Mouse (Mus musculus) forebrain, embryonic 11.5 days (tissue): ENCODE measurements around the gene Nacc1. TPM values are rescaled to one million over a fixed set of nuclear protein-coding genes. Genes with fewer than 3 reads are reported as not detected.

ENCODE experiments used
- ATAC-seq: fragments of 200-750 bp; cut with Nextera tagmentation; replicated peaks from 2 replicates; pipeline ENCODE4 v1.8.0; 2017; ENCODE audit warnings: moderate TSS enrichment; ENCODE audit not compliant: low FRiP score
- DNase-seq: peaks from one replicate; pipeline ENCODE4 v3.0.0-alpha.2; 2017; ENCODE audit warnings: low spot score
- H3K27ac ChIP-seq: fragments of 300-500 bp; sonication (generic); 2 replicates; pipeline ENCODE4 v1.5.1; 2014; ENCODE audit warnings: low read depth, low read length
- H3K27me3 ChIP-seq: fragments of 300-500 bp; sonication (generic); 2 replicates; pipeline ENCODE4 v1.6.1; 2014; ENCODE audit warnings: mild to moderate bottlenecking, low read length, mixed read lengths; ENCODE audit not compliant: control insufficient read depth, insufficient read depth
- H3K36me3 ChIP-seq: fragments of 300-500 bp; sonication (generic); 2 replicates; pipeline ENCODE4 v1.6.1; 2014; ENCODE audit warnings: mild to moderate bottlenecking, low read length, moderate library complexity, mixed read lengths; ENCODE audit not compliant: control insufficient read depth, insufficient read depth
- H3K4me1 ChIP-seq: fragments of 300-500 bp; sonication (generic); replicated peaks from 2 replicates; pipeline ENCODE4 v1.6.1; 2014; ENCODE audit warnings: low read length, mixed read lengths; ENCODE audit not compliant: control insufficient read depth, insufficient read depth
- H3K4me2 ChIP-seq: fragments of 300-500 bp; sonication (generic); 2 replicates; pipeline ENCODE4 v1.6.1; 2014; ENCODE audit warnings: low read depth, mild to moderate bottlenecking, low read length, moderate library complexity, mixed read lengths; ENCODE audit not compliant: severe bottlenecking
- H3K4me3 ChIP-seq: fragments of 300-500 bp; sonication (generic); 2 replicates; pipeline ENCODE4 v1.5.1; 2014; ENCODE audit warnings: low read depth, low read length
- H3K9ac ChIP-seq: fragments of 300-500 bp; sonication (generic); 2 replicates; pipeline ENCODE4 v1.6.1; 2014; ENCODE audit warnings: low read length
- H3K9me3 ChIP-seq: fragments of 300-500 bp; sonication (generic); 2 replicates; pipeline ENCODE4 v1.6.1; 2016; ENCODE audit warnings: low read length, mixed read lengths; ENCODE audit not compliant: control insufficient read depth
- WGBS: fragments of 180-500 bp; shearing (Covaris S2); extraction: QIAGEN DNeasy Blood & Tissue Kit; methylation state at CpG from one replicate; pipeline ENCODE4 v1.1.7; 2014; 5-methylcytosine and 5-hydroxymethylcytosine counted together
- polyA plus RNA-seq: library from polyadenylated mRNA; unstranded; fragments of >200 nt; fragmentation: Nextera tagmentation; extraction: Ambion mirVana; gene quantifications from 2 replicates; pipeline ENCODE4 v1.2.1, GENCODE M21; 2014

The Nacc1 gene
- polyA plus RNA-seq, 1 experiment from 2014 or later, result 34.6 TPM

DNA sequence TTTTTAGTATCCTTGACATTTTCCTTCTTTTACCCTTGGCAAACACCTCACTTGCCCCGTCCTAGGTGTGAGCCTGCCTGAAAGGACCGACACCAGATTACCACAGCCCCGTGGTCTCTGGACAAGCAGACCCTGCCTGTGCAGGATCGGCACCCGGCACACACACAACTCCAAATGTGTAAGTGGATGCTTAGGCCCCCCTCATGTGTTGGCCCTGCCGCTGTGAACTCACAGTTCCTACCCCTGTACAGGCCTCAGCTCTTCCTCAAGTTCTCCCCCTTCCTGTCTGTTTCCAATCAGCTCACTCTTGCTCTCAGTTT lies 34.8 kb upstream of the Nacc1 start:
- no peaks in the 10 kb centered on the region for H3K9me3 ChIP-seq
- DNase-seq, result no peak
- H3K4me3 ChIP-seq, result no peak overlapping the region
- no peak overlapping the region for H3K4me2 ChIP-seq
- peak overlapping the region; percentile 43 for H3K9ac ChIP-seq
- H3K4me1 ChIP-seq, result peaks cover 25% of the 10 kb centered on the region
- ATAC-seq, result peak; percentile 24; the same call in 1 of the 2 replicates
- peaks cover 8% of the 10 kb centered on the region; the same call in 1 of the 2 replicates for H3K27me3 ChIP-seq
- H3K27ac ChIP-seq, result peak overlapping the region; percentile 58
- H3K36me3 ChIP-seq, result no peaks in the 10 kb centered on the region; the same call in 1 of the 2 replicates
- WGBS, result 73% methylated on average over 6 of the region's 6 CpGs

DNA sequence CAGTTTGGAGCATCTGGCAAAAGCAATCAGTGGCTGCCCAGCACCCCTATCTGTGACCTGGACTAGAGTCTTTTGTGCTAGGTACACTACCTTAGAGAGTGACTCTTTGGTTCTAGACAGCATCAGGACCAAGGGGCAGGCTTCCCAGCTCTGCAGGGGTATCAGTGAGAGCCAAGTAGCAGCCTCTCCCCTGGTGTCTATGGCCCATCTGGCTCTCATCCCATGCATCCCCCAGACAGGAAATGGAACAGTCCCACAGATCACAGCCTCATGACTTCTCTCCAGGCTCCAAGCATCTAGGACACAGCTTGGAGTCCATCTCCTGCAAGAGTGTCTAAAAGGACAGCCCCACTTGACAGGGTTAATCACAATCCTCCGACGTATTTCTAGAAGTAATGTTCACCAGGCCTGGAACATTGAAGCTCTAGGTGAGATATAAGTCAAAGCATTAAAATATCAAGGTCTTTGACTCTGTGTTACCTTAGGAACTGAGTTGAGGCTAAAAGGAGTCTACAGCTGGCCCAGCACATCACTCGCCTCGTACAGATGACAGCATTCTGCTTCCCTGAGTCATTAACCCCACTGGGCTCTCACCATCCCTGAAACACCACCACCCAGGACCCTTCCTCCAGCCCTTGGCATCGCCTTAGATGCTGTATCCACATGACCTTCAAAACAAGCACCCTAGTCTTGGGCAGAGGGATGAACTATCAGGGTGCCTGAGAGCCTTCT lies 31.5 kb upstream of the Nacc1 start:
- H3K27ac ChIP-seq, result no peak overlapping the region
- no peak overlapping the region for H3K4me3 ChIP-seq
- H3K9me3 ChIP-seq, result no peaks in the 10 kb centered on the region
- no peak overlapping the region for H3K4me2 ChIP-seq
- no peak for ATAC-seq
- no peaks in the 10 kb centered on the region; the same call in 1 of the 2 replicates for H3K36me3 ChIP-seq
- H3K27me3 ChIP-seq, result peaks cover 22% of the 10 kb centered on the region
- 91% methylated on average over 5 of the region's 5 CpGs for WGBS
- no peak overlapping the region for H3K9ac ChIP-seq
- DNase-seq, result no peak
- H3K4me1 ChIP-seq, result peaks cover 35% of the 10 kb centered on the region

DNA sequence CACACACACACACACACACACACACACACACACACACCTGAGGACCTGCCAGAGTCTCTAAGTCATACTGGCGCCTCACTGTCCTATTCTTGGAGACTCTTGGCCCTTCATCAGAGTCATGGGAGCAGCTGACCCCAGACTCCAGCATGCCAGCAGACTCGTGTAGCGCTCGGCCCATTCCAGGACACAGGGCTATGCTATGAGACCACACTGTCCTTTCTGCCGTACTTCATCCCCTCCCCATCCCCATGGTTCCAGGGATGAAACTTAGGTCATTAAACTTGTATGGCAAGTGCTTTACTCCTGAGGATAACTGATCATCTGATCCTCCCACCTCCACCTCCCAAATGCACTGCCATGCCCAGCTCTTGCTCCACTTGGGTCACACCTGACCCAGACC lies 30.8 kb upstream of the Nacc1 start:
- no peak overlapping the region for H3K9ac ChIP-seq
- H3K4me2 ChIP-seq, result no peak overlapping the region
- no peaks in the 10 kb centered on the region for H3K9me3 ChIP-seq
- H3K27ac ChIP-seq, result no peak overlapping the region
- no peaks in the 10 kb centered on the region; the same call in 1 of the 2 replicates for H3K36me3 ChIP-seq
- no peak overlapping the region for H3K4me3 ChIP-seq
- 93% methylated on average over 5 of the region's 5 CpGs for WGBS
- peaks cover 35% of the 10 kb centered on the region for H3K4me1 ChIP-seq
- ATAC-seq, result no peak
- H3K27me3 ChIP-seq, result peaks cover 25% of the 10 kb centered on the region
- DNase-seq, result no peak

DNA sequence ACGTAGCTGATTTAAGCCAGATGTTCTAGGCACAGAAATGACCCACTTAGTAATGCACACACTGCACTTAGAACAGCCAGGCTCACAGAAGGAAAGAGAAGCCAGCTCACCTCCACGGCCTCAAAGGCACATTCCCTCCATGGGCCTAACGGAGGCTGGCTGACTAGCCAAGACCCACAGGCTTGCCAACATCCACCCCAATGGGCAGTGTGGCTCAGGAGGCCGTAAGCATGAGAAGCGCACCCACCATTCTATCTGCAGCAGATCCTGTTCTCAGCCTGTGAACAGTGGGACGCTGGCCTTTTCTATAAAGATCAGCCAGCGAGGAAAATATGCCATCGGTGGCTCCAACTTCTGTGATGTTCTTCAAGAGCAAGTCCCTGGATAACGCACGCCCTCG lies 29.1 kb upstream of the Nacc1 start:
- DNase-seq (no peak), ATAC-seq (no peak)
- Histone ChIP-seq H3K4me1 (peaks cover 33% of the 10 kb centered on the region), H3K4me2 (no peak overlapping the region), H3K27ac (no peak overlapping the region), H3K4me3 (no peak overlapping the region), H3K27me3 (peaks cover 25% of the 10 kb centered on the region), H3K9ac (no peak overlapping the region), H3K36me3 (no peaks in the 10 kb centered on the region; the same call in 1 of the 2 replicates), H3K9me3 (no peaks in the 10 kb centered on the region)
- 90% methylated on average over 11 of the region's 11 CpGs for WGBS

DNA sequence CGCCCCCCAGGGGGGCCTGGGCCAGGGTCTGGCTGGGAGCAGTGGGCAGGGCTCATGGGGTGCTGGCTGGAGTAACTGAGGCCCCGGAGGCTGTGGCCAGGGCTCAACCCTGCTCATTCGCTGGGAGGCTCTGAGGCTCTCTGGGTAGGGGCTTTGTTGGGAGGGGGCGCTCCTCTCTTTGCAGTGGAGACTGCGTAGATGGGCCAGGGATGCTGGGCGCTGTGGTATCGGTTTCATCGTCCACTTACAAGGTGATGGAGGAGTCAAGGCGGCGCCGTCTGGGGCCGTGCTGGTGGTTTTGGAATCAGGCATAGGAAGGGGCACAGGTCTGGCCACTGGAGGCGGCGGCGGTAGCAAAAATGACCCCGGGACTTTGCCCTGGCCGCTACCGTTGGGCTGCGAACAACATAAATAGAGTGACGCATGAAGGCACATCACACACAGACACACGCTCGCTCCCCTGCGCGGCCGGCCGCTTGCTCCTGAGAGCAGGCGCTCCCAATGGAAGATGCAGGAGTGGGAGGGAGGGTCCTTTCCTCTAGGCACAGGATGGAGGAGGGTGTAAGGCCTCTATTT lies 28.3 kb upstream of the Nacc1 start:
- peaks cover 41% of the 10 kb centered on the region for H3K4me1 ChIP-seq
- H3K9ac ChIP-seq, result peak overlapping the region; percentile 45
- WGBS, result 4% methylated on average over 27 of the region's 27 CpGs
- peak overlapping the region; percentile 35 for H3K4me2 ChIP-seq
- ATAC-seq, result no peak
- H3K36me3 ChIP-seq, result no peaks in the 10 kb centered on the region; the same call in 1 of the 2 replicates
- no peak for DNase-seq
- H3K9me3 ChIP-seq, result no peaks in the 10 kb centered on the region
- H3K27ac ChIP-seq, result no peak overlapping the region
- no peak overlapping the region for H3K4me3 ChIP-seq
- peaks cover 29% of the 10 kb centered on the region for H3K27me3 ChIP-seq

DNA sequence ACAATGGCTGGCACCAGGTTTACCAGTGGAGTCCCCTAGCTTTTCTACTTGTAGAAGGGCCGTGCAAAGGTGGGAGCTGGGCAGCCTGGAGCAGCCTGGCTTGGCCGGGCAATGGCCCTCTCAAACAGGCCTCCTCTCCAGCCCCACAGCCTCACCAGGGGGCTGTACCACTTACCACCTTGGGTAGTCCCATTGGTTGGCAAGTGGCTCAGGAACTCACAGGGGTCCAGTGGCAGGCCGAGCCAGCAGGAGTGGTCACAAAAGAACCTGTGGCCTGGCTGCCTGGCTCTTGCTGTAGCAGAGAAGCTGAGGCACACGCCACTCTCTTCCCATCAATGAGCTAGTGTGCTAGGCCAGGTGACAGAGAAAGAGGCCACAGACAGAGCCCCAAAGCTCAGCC lies 26.5 kb upstream of the Nacc1 start:
- ATAC-seq (no peak), DNase-seq (no peak)
- Histone ChIP-seq H3K9me3 (no peaks in the 10 kb centered on the region), H3K9ac (peak overlapping the region; percentile 44; the same call in 1 of the 2 replicates), H3K4me1 (peaks cover 50% of the 10 kb centered on the region), H3K4me2 (no peak overlapping the region), H3K27me3 (peaks cover 26% of the 10 kb centered on the region), H3K4me3 (no peak overlapping the region), H3K27ac (peak overlapping the region; percentile 96), H3K36me3 (no peaks in the 10 kb centered on the region)
- WGBS, result 54% methylated on average over 4 of the region's 4 CpGs

DNA sequence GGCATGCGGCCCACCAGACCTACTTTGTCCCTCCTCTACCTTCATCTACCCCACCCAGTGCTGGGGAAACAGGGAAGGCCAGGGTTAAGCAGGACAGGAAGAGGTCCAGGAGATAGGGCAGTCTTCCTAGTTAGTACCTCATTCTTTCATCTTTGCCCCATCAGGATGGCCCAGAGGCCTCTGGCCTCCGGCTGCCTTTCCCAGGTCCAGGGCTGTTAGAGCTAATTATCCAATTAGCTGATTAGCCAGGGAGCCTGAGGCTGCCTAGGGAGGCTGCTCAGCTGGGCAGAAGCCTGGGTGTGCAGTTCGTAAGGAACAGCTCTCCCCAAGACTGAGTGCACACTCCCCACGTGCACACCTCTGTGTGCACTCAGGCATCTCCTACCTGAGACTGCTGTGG lies 25.7 kb upstream of the Nacc1 start:
- Histone ChIP-seq H3K27me3 (peaks cover 32% of the 10 kb centered on the region), H3K27ac (peak overlapping the region; percentile 96), H3K4me2 (no peak overlapping the region), H3K4me1 (peaks cover 57% of the 10 kb centered on the region), H3K36me3 (no peaks in the 10 kb centered on the region), H3K9ac (peak overlapping the region; percentile 44), H3K4me3 (no peak overlapping the region), H3K9me3 (no peaks in the 10 kb centered on the region)
- 26% methylated on average over 4 of the region's 4 CpGs for WGBS
- no peak for ATAC-seq
- no peak for DNase-seq

DNA sequence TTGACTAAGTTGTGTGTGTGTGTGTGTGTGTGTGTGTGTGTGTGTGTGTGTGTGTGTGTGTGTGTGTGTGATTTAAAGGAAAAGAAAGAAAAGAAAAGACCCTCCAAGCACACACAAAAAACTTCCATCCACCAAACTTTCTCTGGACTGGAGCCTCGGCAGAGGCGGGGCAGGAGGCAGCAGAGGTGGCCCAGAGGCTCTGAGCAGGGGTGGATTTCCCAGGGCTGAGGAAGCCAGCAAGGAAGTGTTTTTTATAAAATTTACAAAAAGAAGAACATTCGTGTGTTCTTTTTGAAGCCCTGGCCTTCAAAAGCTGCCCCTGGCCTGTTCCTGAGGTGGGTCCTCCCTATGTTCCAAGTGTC lies 25.1 kb upstream of the Nacc1 start:
- no peaks in the 10 kb centered on the region for H3K9me3 ChIP-seq
- WGBS, result 6% methylated on average over 3 of the region's 3 CpGs
- peak overlapping the region; percentile 44; the same call in 1 of the 2 replicates for H3K9ac ChIP-seq

More for the DNA sequence above, 25.1 kb upstream of the Nacc1 start:
- Histone ChIP-seq H3K4me3 (no peak overlapping the region), H3K27ac (peak overlapping the region; percentile 96), H3K4me2 (no peak overlapping the region), H3K4me1 (peaks cover 62% of the 10 kb centered on the region), H3K36me3 (no peaks in the 10 kb centered on the region), H3K27me3 (peaks cover 37% of the 10 kb centered on the region)
- peak; percentile 44 for ATAC-seq
- no peak for DNase-seq
